Mouse (Mus musculus) MEL (cell line): ENCODE results near the gene Ptma. TPM values are rescaled to one million over a fixed set of nuclear protein-coding genes. Genes with fewer than 3 reads are reported as not detected.

Experiments
- DNase-seq: peaks from one replicate; pipeline ENCODE4 v3.0.0; 2011; ENCODE audit warnings: low read depth, low spot score
- H3K27ac ChIP-seq: 2 replicates; pipeline ENCODE4 v1.5.1; 2012; ENCODE audit warnings: low read depth, mild to moderate bottlenecking, control low read depth, low read length, moderate library complexity; ENCODE audit not compliant: control insufficient read depth
- H3K27me3 ChIP-seq, 2 experiments: fragments of 150-350 bp in 1 of 2; sonication (generic) in 1 of 2; 2 replicates each; pipeline ENCODE4 v1.6.1; 2012; ENCODE audit warnings: low read length in 2 of 2, mild to moderate bottlenecking in 2 of 2, improper control_type of control experiment in 1 of 2, moderate library complexity in 1 of 2; ENCODE audit not compliant: insufficient read depth in 2 of 2, control insufficient read depth in 1 of 2
- H3K36me3 ChIP-seq, 2 experiments: 2 replicates each; pipeline ENCODE4 v1.6.1; 2012 to 2014; ENCODE audit warnings: low read length in 2 of 2, improper control_type of control experiment in 1 of 2, inconsistent platforms in 1 of 2, mild to moderate bottlenecking in 1 of 2; ENCODE audit not compliant: insufficient read depth in 2 of 2, control insufficient read depth in 1 of 2
- H3K4me1 ChIP-seq, 2 experiments: fragments of 150-350 bp in 1 of 2; sonication (generic) in 1 of 2; 2 replicates each; pipeline ENCODE4 v1.6.1; 2012; ENCODE audit warnings: low read length in 2 of 2, improper control_type of control experiment in 1 of 2, mild to moderate bottlenecking in 1 of 2; ENCODE audit not compliant: insufficient read depth in 2 of 2, control insufficient read depth in 1 of 2
- H3K4me3 ChIP-seq, 2 experiments: fragments of 150-350 bp in 1 of 2; sonication (generic) in 1 of 2; 2 replicates each; pipeline ENCODE4 v1.5.1; 2012; ENCODE audit warnings: low read depth in 2 of 2, low read length in 2 of 2, mild to moderate bottlenecking in 2 of 2, moderate library complexity in 2 of 2, control low read depth in 1 of 2, improper control_type of control experiment in 1 of 2; ENCODE audit not compliant: control insufficient read depth in 1 of 2, insufficient read depth in 1 of 2
- H3K79me2 ChIP-seq: 2 replicates; pipeline ENCODE4 v1.6.1; 2012; ENCODE audit warnings: mild to moderate bottlenecking, low read length, moderate library complexity; ENCODE audit not compliant: control insufficient read depth, poor library complexity, insufficient read depth
- H3K9ac ChIP-seq: 2 replicates; pipeline ENCODE4 v1.6.1; 2012; ENCODE audit warnings: low read depth, mild to moderate bottlenecking, control low read depth, low read length, moderate library complexity; ENCODE audit not compliant: control insufficient read depth, poor library complexity, severe bottlenecking
- H3K9me3 ChIP-seq: fragments of 150-350 bp; sonication (generic); replicated peaks from 2 replicates; pipeline ENCODE4 v1.6.1; 2012; ENCODE audit warnings: mild to moderate bottlenecking, low read length, improper control_type of control experiment, moderate library complexity; ENCODE audit not compliant: insufficient read depth
- CTCF ChIP-seq, 3 experiments: IDR thresholded peaks in 2 of 3; conservative IDR thresholded peaks in 1 of 3; 2 replicates each; pipeline ENCODE4 v1.5.1; 2011 to 2012; ENCODE audit warnings: low read length in 3 of 3, low read depth in 2 of 3, mild to moderate bottlenecking in 2 of 3, improper control_type of control experiment in 1 of 3, inconsistent platforms in 1 of 3, mixed read lengths in 1 of 3, moderate library complexity in 1 of 3; ENCODE audit not compliant: control insufficient read depth in 1 of 3, insufficient read depth in 1 of 3, poor library complexity in 1 of 3, severe bottlenecking in 1 of 3
- E2F4 ChIP-seq: IDR thresholded peaks from 2 replicates; pipeline ENCODE4 v1.6.1; 2011; ENCODE audit warnings: low read depth, low read length, improper control_type of control experiment, borderline replicate concordance
- EP300 ChIP-seq, 2 experiments: IDR thresholded peaks; 2 replicates each; pipeline ENCODE4 v1.6.1; 2011; ENCODE audit warnings: improper control_type of control experiment in 2 of 2, low read length in 2 of 2, low read depth in 1 of 2, mild to moderate bottlenecking in 1 of 2
- ETS1 ChIP-seq: IDR thresholded peaks from 2 replicates; pipeline ENCODE4 v1.6.1; 2012; ENCODE audit warnings: low read depth, mild to moderate bottlenecking, inconsistent platforms, low read length, improper control_type of control experiment, moderate library complexity
- JUND ChIP-seq: IDR thresholded peaks from 2 replicates; pipeline ENCODE4 v1.6.1; 2011; ENCODE audit warnings: low read depth, mild to moderate bottlenecking, improper control_type of control experiment, low read length
- MAX ChIP-seq: IDR thresholded peaks from 2 replicates; pipeline ENCODE4 v1.6.1; 2011; ENCODE audit warnings: low read length, improper control_type of control experiment
- MAZ ChIP-seq: IDR thresholded peaks from 2 replicates; pipeline ENCODE4 v1.6.1; 2012; ENCODE audit warnings: low read depth, mild to moderate bottlenecking, inconsistent platforms, low read length, improper control_type of control experiment
- MXI1 ChIP-seq: IDR thresholded peaks from 2 replicates; pipeline ENCODE4 v1.6.1; 2011; ENCODE audit warnings: mild to moderate bottlenecking, low read depth, low read length, improper control_type of control experiment
- MYB ChIP-seq: IDR thresholded peaks from 2 replicates; pipeline ENCODE4 v1.6.1; 2011; ENCODE audit warnings: mild to moderate bottlenecking, low read depth, low read length, improper control_type of control experiment
- MYC ChIP-seq: IDR thresholded peaks from 2 replicates; pipeline ENCODE4 v1.6.1; 2011; ENCODE audit warnings: low read depth, mild to moderate bottlenecking, low read length, improper control_type of control experiment, moderate library complexity
- NELFE ChIP-seq: IDR thresholded peaks from 2 replicates; pipeline ENCODE4 v1.6.1; 2011; ENCODE audit warnings: low read depth, low read length, improper control_type of control experiment
- NRF1 ChIP-seq: IDR thresholded peaks from 2 replicates; pipeline ENCODE4 v1.6.1; 2014; ENCODE audit warnings: low read depth, mild to moderate bottlenecking, inconsistent platforms, low read length, improper control_type of control experiment, moderate library complexity; ENCODE audit not compliant: poor library complexity, insufficient read depth, severe bottlenecking
- POLR2AphosphoS2 ChIP-seq: IDR thresholded peaks from 2 replicates; pipeline ENCODE4 v1.6.1; 2011; ENCODE audit warnings: low read length, improper control_type of control experiment
- POLR2AphosphoS5 ChIP-seq: IDR thresholded peaks from 2 replicates; pipeline ENCODE4 v1.6.1; 2012; ENCODE audit warnings: low read depth, borderline replicate concordance, mild to moderate bottlenecking, inconsistent platforms, low read length, moderate library complexity, mixed read lengths
- RAD21 ChIP-seq: IDR thresholded peaks from 2 replicates; pipeline ENCODE4 v1.6.1; 2011; ENCODE audit warnings: mild to moderate bottlenecking, low read depth, low read length, improper control_type of control experiment
- RCOR1 ChIP-seq: IDR thresholded peaks from 2 replicates; pipeline ENCODE4 v1.6.1; 2012; ENCODE audit warnings: low read depth, mild to moderate bottlenecking, inconsistent platforms, low read length, improper control_type of control experiment
- SMC3 ChIP-seq: IDR thresholded peaks from 2 replicates; pipeline ENCODE4 v1.6.1; 2011; ENCODE audit warnings: low read depth, low read length, improper control_type of control experiment
- TAL1 ChIP-seq: IDR thresholded peaks from 2 replicates; pipeline ENCODE4 v1.6.1; 2012; ENCODE audit warnings: mild to moderate bottlenecking, inconsistent platforms, low read length, moderate library complexity, mixed read lengths
- TCF12 ChIP-seq: IDR thresholded peaks from 2 replicates; pipeline ENCODE4 v1.6.1; 2014; ENCODE audit warnings: low read depth, mild to moderate bottlenecking, inconsistent platforms, low read length, improper control_type of control experiment, moderate library complexity
- UBTF ChIP-seq: IDR thresholded peaks from 2 replicates; pipeline ENCODE4 v1.6.1; 2012; ENCODE audit warnings: low read depth, mild to moderate bottlenecking, inconsistent platforms, low read length, improper control_type of control experiment, moderate library complexity, borderline replicate concordance; ENCODE audit not compliant: insufficient read depth
- ZC3H11A ChIP-seq: IDR thresholded peaks from 2 replicates; pipeline ENCODE4 v1.6.1; 2012; ENCODE audit warnings: low read depth, mild to moderate bottlenecking, inconsistent platforms, low read length, improper control_type of control experiment
- ZMIZ1 ChIP-seq: IDR thresholded peaks from 2 replicates; pipeline ENCODE4 v1.6.1; 2012; ENCODE audit warnings: low read depth, mild to moderate bottlenecking, inconsistent platforms, low read length, improper control_type of control experiment, moderate library complexity
- ZNF384 ChIP-seq: IDR thresholded peaks from 2 replicates; pipeline ENCODE4 v1.6.1; 2012; ENCODE audit warnings: low read depth, mild to moderate bottlenecking, inconsistent platforms, low read length, improper control_type of control experiment
- polyA plus RNA-seq, 2 experiments: library from polyadenylated mRNA; stranded (reverse) in 1 of 2; unstranded in 1 of 2; fragments of >175 nt in 1 of 2; fragments of >200 nt in 1 of 2; gene quantifications; 2 replicates each; pipeline versions ENCODE4 v1.2.1 to v1.2.4; 2012; ENCODE audit warnings: low replicate concordance in 2 of 2, low read depth in 1 of 2; ENCODE audit not compliant: insufficient read length in 2 of 2, insufficient read depth in 1 of 2, missing spikeins in 1 of 2
- total RNA-seq: library from RNA; depleted of rRNA; stranded (reverse); fragments of 300-350 nt; gene quantifications from 2 replicates; pipeline ENCODE4 v1.2.3, GENCODE M21; 2012

Gene Ptma
- total and polyA plus RNA-seq, 3 experiments: 2,419 to 4,891 (median 3,309) TPM

- peak; percentile 85 to 88 (median 86) for TF ChIP-seq CTCF (IDR thresholded peaks at IDR 0.05 in 2 of 3, conservative IDR thresholded peaks at IDR 0.05 in 1 of 3; ENCODE audit: control insufficient read depth in 1 of 3, insufficient read depth in 1 of 3, low read depth in 2 of 3, low read length in 3 of 3, poor library complexity in 1 of 3, severe bottlenecking in 1 of 3)
- TF ChIP-seq NELFE: no peak
- no peak for TF ChIP-seq UBTF
- TF ChIP-seq EP300 (IDR thresholded peaks at IDR 0.05; ENCODE audit: low read depth in 1 of 2, low read length in 2 of 2): no peak
- no peak for TF ChIP-seq TCF12
- TF ChIP-seq ZNF384: no peak
- TF ChIP-seq MYC: no peak
- TF ChIP-seq ZC3H11A: peak; percentile 51; the same call in 1 of the 2 replicates
- TF ChIP-seq SMC3: peak; percentile 83
- no peak for TF ChIP-seq ETS1
- TF ChIP-seq RCOR1: no peak
- TF ChIP-seq MAX: no peak
- no peak for TF ChIP-seq MXI1
- TF ChIP-seq ZMIZ1: no peak
- no peak for TF ChIP-seq TAL1
- TF ChIP-seq MYB: no peak
- peak; percentile 55 for TF ChIP-seq RAD21
- no peak for TF ChIP-seq POLR2AphosphoS5
- TF ChIP-seq POLR2AphosphoS2: no peak
- Histone ChIP-seq H3K9ac (peak overlapping the region; percentile 23; the same call in 1 of the 2 replicates), H3K9me3 (no peaks in the 10 kb centered on the region), H3K4me3 (no peak overlapping the region), H3K27me3 (no peaks in the 10 kb centered on the region), H3K36me3 (peaks cover 0 to 4% of the 10 kb centered on the region in 2 experiments; a peak in 2 of 4 replicates), H3K4me1 (peaks cover 2 to 22% of the 10 kb centered on the region in 2 experiments; a peak in 3 of 4 replicates), H3K27ac (no peak overlapping the region), H3K79me2 (peaks cover 8% of the 10 kb centered on the region; the same call in 1 of the 2 replicates)
- peak; percentile 87 for DNase-seq
These were observed 26.6 kb upstream of the Ptma start for GRCm38 (mm10) chr1:86499903-86500302.

GRCm38 (mm10) chr1:86500681-86501080, 25.8 kb upstream of the Ptma start:
- Histone ChIP-seq H3K4me3 (no peak overlapping the region), H3K9me3 (no peaks in the 10 kb centered on the region), H3K4me1 (peaks cover 6 to 28% of the 10 kb centered on the region in 2 experiments; a peak in 3 of 4 replicates), H3K27me3 (no peaks in the 10 kb centered on the region), H3K9ac (0 out of 2 replicates have a peak overlapping the region, but pooled peaks have one; percentile 35), H3K79me2 (peaks cover 8% of the 10 kb centered on the region; the same call in 1 of the 2 replicates), H3K36me3 (peaks cover 0 to 8% of the 10 kb centered on the region in 2 experiments; a peak in 2 of 4 replicates), H3K27ac (0 out of 2 replicates have a peak overlapping the region, but pooled peaks have one; percentile 3)
- TF ChIP-seq JUND: no peak
- TF ChIP-seq EP300 (IDR thresholded peaks at IDR 0.05; ENCODE audit: low read depth in 1 of 2, low read length in 2 of 2): no peak
- no peak for TF ChIP-seq E2F4
- TF ChIP-seq NRF1: no peak
- no peak for TF ChIP-seq MAZ
- TF ChIP-seq ETS1: no peak
- no peak for DNase-seq
